Mouse (Mus musculus): ENCODE measurements around the gene Gm732.

Gene Gm732

GRCm38 (mm10) chrX:107948365-107948764, at the start of gene Gm732:
Gene Gm732 (minus strand): TSS chrX:107948465.
- DNase-seq (ENCODE audit: low read depth, low spot score): no peak
